Mouse (Mus musculus): ENCODE results near the gene Gm26897.
A peak's percentile ranks its signal among the peaks of the same experiment; 100 is the strongest.

The Gm26897 gene

GRCm38 (mm10) chr5:111749599-111749998, 15.9 kb downstream of the Gm26897 start:
- no peak for DNase-seq (ENCODE audit: low spot score in 2 of 2)

GRCm38 (mm10) chr5:111750092-111750491, 16.4 kb downstream of the Gm26897 start:
- no peak for DNase-seq (ENCODE audit: low spot score in 2 of 2)

DNA sequence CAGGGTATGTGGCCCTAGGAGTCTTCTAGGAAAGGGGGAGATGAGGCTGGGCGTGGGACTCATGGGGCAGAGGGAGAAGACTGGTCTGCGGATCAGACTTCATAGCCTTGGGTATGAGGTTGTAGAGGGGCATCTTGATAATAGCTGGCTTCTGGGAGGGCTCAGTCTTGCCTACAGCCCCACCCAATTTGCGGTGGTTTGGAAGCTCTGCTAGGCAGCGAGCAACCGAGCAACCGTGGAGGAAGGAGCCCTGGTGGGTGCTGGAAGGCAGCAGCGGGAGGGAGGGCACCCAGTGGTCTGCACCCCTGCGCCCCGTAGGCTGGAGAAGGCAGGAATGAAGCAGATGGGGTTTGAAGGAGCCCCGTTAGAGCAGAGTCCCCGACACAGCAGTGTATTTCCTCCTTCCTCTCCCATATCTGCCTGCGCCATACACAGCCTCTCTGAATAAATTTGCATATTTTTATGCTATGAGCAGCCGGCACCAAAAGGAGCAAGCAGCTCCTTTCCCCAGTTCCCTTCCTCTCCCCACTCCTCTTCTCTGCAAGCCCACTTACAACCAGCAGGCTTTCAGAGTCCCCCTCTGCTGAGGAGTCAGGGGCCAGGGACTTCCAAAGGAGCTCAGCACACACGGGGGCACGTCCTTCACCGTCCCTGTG, 20.9 kb downstream of the Gm26897 start:
- no peak for DNase-seq (ENCODE audit: low spot score in 2 of 2)

DNA sequence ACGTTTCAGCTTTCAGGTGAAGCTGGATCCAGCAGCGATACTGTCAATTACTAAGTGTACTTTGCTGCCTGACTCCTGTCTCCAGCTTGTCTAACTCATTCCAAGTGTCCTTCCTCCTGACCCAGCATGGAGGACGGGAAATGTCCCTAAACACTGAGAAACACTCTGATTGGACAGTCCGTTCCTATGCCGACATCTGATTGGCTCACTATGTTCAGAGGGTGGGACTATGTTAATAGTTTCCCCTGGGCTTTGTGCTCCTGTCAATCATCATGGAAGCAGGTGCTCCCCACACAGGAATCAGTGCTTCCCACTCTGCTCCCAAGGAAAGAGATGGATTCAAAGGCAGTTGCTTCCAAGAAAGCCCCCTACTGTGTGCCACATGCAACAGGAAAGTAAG, 21.6 kb downstream of the Gm26897 start:
- DNase-seq (ENCODE audit: low spot score in 2 of 2): no peak

GRCm38 (mm10) chr5:111760721-111761480, 27.2 kb downstream of the Gm26897 start:
- no peak for DNase-seq (ENCODE audit: low spot score in 2 of 2)

- DNase-seq (ENCODE audit: low spot score in 2 of 2): no peak
Observed at GRCm38 (mm10) chr5:111761574-111761973, 27.9 kb downstream of the Gm26897 start.

DNA sequence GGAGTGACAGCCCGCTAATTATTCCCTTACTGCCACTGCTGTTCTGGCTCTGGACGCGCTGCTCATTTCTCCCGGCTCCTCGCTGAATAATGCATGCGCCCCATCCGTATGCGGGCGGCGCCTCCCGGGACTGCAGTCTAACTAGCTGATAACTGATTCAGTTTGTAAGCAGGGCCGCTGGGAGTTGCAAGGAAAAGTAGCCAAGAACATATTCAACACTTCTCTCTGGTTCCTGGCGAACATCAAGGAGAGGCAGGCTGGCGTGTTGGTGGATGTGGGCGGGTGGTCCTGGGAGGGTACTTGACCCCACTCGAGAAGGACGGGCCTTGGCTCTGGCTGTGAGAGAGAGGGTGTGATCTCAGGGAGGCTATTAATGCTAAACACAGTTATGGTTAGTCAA, 28.4 kb downstream of the Gm26897 start:
- DNase-seq (ENCODE audit: low spot score in 2 of 2): peak; percentile 32 to 60

DNA sequence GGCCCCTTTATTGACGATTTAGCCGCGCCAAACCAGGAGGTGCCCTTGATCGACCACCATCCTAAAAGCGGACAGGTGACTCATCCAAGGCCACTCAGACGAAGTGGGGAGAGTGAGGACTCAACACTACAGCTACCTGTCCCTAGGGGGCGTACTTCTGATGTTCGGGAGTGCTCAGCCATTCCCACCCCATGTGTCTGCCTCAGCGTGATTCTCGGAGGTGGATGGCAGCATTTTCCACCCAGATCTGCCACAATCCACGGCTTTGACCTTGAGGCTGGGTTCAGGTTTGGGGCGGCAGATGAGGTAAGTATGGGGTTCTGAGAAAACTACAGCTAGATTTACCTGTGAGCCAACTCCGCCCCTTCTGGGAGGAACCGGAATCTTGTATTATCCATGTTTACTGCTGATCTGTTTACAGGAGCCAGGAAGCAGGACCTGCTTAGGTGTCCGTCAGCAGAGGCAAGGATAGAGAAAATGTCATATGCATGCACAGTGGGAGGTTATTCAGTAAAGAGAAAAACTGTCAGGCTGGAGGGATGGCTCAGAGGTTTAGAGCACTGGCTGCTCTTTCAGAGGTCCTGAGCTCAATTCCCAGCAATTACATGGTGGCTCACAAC, 32.1 kb downstream of the Gm26897 start:
- no peak for DNase-seq (ENCODE audit: low spot score in 2 of 2)

GRCm38 (mm10) chr5:111766696-111767095, 33.0 kb downstream of the Gm26897 start:
- no peak for DNase-seq (ENCODE audit: low spot score in 2 of 2)

GRCm38 (mm10) chr5:111770266-111770665, 36.5 kb downstream of the Gm26897 start:
- DNase-seq (ENCODE audit: low spot score in 2 of 2): peak in 1 of 2 experiments; percentile 43

GRCm38 (mm10) chr5:111772127-111772526, 38.4 kb downstream of the Gm26897 start:
- DNase-seq (ENCODE audit: low spot score in 2 of 2): no peak

- no peak for DNase-seq (ENCODE audit: low spot score in 2 of 2)
Observed at GRCm38 (mm10) chr5:111772591-111773406, 39.1 kb downstream of the Gm26897 start.

GRCm38 (mm10) chr5:111773407-111773733, 39.6 kb downstream of the Gm26897 start:
- DNase-seq (ENCODE audit: low spot score in 2 of 2): no peak

DNA sequence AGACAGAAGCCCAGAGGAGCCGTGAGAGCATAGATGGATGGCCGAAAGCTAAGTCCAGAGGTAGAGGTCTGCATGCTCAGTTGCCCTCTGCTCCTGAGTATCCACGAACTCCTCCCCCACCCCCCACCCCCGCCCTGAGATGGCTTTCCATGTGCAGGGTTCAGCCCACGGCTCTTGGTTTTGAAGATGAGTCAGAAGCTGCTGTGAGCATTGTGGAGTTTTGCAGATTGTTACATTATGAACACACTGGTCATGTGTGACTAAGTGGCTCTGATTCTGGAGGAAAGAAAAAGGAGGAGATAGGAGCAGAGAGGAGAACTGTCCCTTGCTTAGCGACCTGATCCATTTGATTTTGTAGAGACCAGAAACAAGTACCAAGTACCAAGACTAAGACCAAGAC, 42.5 kb downstream of the Gm26897 start:
- DNase-seq (ENCODE audit: low spot score in 2 of 2): no peak

DNA sequence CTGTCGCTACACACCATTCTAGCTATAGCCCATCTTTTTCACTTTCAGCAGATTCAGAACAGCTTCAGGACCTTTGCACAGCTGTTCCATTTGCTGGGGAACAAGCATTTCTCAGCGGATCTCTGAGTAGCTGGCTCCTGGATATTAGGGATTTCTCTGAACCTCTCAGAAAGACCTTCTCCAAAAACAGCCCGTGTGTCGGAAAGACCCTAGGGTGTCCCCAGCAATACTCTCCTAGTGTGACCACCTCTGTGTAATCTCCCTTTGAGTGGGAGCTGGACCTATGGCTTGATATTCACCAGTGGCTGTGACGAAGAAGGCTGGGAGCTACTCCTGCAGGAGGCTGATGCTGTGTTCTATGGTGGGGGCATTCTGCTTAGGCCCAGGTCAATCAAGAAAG, 44.4 kb downstream of the Gm26897 start:
- DNase-seq (ENCODE audit: low spot score in 2 of 2): no peak

GRCm38 (mm10) chr5:111779776-111780485, 46.2 kb downstream of the Gm26897 start:
- no peak for DNase-seq (ENCODE audit: low spot score in 2 of 2)

Measured in urinary bladder, postnatal 36 days (tissue).